Mouse (Mus musculus) lung, embryonic 14.5 days (tissue): ENCODE measurements around the gene Tpst1. TPM values are rescaled to one million over a fixed set of nuclear protein-coding genes. Genes with fewer than 3 reads are reported as not detected.

ENCODE experiments used
- ATAC-seq: fragments of 200-750 bp; cut with Nextera tagmentation; 2 replicates; pipeline ENCODE4 v1.8.0; 2017; ENCODE audit warnings: mild to moderate bottlenecking, moderate TSS enrichment, moderate library complexity; ENCODE audit not compliant: insufficient read depth
- DNase-seq: peaks from one replicate; pipeline ENCODE4 v3.0.0-alpha.2; 2015
- H3K27ac ChIP-seq: fragments of 300-500 bp; sonication (generic); 2 replicates; pipeline ENCODE4 v1.5.1; 2014; ENCODE audit warnings: low read depth, mild to moderate bottlenecking, moderate library complexity
- H3K27me3 ChIP-seq: fragments of 300-500 bp; sonication (generic); 2 replicates; pipeline ENCODE4 v1.6.1; 2014; ENCODE audit warnings: low read length, control low read depth; ENCODE audit not compliant: insufficient read depth
- H3K36me3 ChIP-seq: fragments of 300-500 bp; sonication (generic); 2 replicates; pipeline ENCODE4 v1.6.1; 2014; ENCODE audit warnings: control low read depth; ENCODE audit not compliant: insufficient read depth
- H3K4me1 ChIP-seq: fragments of 300-500 bp; sonication (generic); 2 replicates; pipeline ENCODE4 v1.6.1; 2014; ENCODE audit warnings: antibody characterized with exemption, control low read depth; ENCODE audit not compliant: insufficient read depth
- H3K4me2 ChIP-seq: fragments of 300-500 bp; sonication (generic); 2 replicates; pipeline ENCODE4 v1.6.1; 2014; ENCODE audit warnings: mild to moderate bottlenecking
- H3K4me3 ChIP-seq: fragments of 300-500 bp; sonication (generic); 2 replicates; pipeline ENCODE4 v1.5.1; 2014; ENCODE audit warnings: low read depth, low read length
- H3K9ac ChIP-seq: fragments of 300-500 bp; sonication (generic); 2 replicates; pipeline ENCODE4 v1.6.1; 2014
- H3K9me3 ChIP-seq: fragments of 300-500 bp; sonication (generic); 2 replicates; pipeline ENCODE4 v1.6.1; 2016; ENCODE audit warnings: low read depth, low read length, control low read depth
- CTCF ChIP-seq: IDR thresholded peaks from 2 replicates; pipeline ENCODE4 v1.5.1; 2016; ENCODE audit warnings: antibody characterized with exemption, low read depth
- WGBS: fragments of 180-500 bp; shearing (Covaris S2); extraction: QIAGEN DNeasy Blood & Tissue Kit; methylation state at CpG from one replicate; pipeline ENCODE4 v1.1.7; 2014; 5-methylcytosine and 5-hydroxymethylcytosine counted together
- polyA plus RNA-seq: library from polyadenylated mRNA; unstranded; fragments of >200 nt; fragmentation: Nextera tagmentation; extraction: Ambion mirVana; gene quantifications from 2 replicates; pipeline ENCODE4 v1.2.1, GENCODE M21; 2014

Gene Tpst1
- polyA plus RNA-seq, 1 experiment from 2014 or later: 76.1 TPM

DNA sequence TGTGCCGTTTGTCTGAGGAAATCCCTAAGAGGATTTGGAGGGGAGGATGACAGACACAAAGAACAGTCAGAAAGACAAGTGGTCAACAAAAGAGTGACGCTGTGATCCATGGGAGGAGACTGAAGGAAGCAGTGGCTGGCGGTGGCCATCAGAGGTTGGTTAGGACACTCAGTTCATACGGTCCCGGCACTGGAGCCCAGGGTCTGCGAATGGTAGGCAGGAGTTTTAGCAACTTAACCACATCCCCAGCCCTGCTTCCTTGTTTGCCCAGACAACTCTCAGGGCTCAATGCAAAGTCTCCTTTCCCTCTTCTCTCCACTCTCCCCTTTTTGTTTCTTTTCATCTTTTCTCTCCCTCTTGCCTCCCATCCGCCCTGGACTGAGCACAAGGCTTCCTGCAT, 27.0 kb upstream of the Tpst1 start:
- 85% methylated on average over 7 of the region's 7 CpGs for WGBS
- Histone ChIP-seq H3K27ac (no peak overlapping the region), H3K9ac (no peak overlapping the region), H3K4me2 (no peak overlapping the region), H3K36me3 (peaks cover 71% of the 10 kb centered on the region), H3K9me3 (no peaks in the 10 kb centered on the region), H3K4me1 (no peaks in the 10 kb centered on the region), H3K4me3 (no peak overlapping the region), H3K27me3 (no peaks in the 10 kb centered on the region)
- ATAC-seq (no peak), DNase-seq (no peak)
- no peak for TF ChIP-seq CTCF

DNA sequence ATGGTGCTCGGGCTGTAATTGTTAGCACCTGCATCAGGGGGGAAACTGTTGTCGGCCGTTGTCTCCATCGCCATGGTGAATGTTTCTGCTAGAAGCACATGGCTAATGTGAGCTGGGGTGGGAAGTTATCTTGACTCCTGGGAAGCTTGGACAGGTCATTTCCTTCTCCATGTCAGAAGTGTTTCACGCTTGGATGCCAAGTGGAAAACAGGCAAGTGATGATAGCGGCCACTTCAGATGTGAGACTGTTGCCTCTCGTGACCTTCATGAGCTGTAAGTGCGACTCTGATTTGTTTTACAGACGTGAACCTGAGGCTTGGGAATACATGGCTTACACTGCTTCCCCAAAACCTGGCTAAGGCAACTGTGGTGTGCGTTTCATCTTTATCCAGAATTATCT, 26.5 kb upstream of the Tpst1 start:
- no peak overlapping the region for H3K27ac ChIP-seq
- H3K9me3 ChIP-seq: no peaks in the 10 kb centered on the region
- peaks cover 71% of the 10 kb centered on the region for H3K36me3 ChIP-seq
- H3K4me2 ChIP-seq: no peak overlapping the region
- no peak overlapping the region for H3K4me3 ChIP-seq
- H3K9ac ChIP-seq: no peak overlapping the region
- DNase-seq: no peak
- H3K27me3 ChIP-seq: no peaks in the 10 kb centered on the region
- 80% methylated on average over 10 of the region's 10 CpGs for WGBS
- no peak for TF ChIP-seq CTCF
- H3K4me1 ChIP-seq: no peaks in the 10 kb centered on the region
- no peak for ATAC-seq

DNA sequence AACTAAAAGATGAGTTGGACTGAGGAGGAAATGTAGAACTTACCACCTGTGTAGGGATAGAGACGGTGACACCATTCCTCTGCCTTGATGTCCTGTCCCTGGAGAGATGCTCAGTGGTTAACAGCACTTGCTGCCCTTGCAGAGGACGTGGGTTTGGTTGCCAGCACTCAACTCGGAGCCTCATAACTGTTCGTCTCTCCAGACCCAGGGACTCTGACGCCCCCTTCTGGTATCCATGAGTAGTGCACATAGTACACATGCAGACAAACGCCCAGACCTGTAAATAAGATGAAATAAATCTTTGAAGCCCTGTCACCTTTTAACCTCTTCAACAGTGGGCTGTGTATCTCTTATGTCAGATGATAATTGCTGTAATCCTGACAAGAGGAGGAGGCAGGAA, 26.1 kb upstream of the Tpst1 start:
- DNase-seq (no peak), ATAC-seq (no peak)
- Histone ChIP-seq H3K4me3 (no peak overlapping the region), H3K27me3 (no peaks in the 10 kb centered on the region), H3K9ac (no peak overlapping the region), H3K36me3 (peaks cover 69% of the 10 kb centered on the region), H3K27ac (no peak overlapping the region), H3K4me1 (no peaks in the 10 kb centered on the region), H3K4me2 (no peak overlapping the region), H3K9me3 (no peaks in the 10 kb centered on the region)
- TF ChIP-seq CTCF: peak; percentile 50
- 73% methylated on average over 6 of the region's 6 CpGs for whole genome bisulfite sequencing

DNA sequence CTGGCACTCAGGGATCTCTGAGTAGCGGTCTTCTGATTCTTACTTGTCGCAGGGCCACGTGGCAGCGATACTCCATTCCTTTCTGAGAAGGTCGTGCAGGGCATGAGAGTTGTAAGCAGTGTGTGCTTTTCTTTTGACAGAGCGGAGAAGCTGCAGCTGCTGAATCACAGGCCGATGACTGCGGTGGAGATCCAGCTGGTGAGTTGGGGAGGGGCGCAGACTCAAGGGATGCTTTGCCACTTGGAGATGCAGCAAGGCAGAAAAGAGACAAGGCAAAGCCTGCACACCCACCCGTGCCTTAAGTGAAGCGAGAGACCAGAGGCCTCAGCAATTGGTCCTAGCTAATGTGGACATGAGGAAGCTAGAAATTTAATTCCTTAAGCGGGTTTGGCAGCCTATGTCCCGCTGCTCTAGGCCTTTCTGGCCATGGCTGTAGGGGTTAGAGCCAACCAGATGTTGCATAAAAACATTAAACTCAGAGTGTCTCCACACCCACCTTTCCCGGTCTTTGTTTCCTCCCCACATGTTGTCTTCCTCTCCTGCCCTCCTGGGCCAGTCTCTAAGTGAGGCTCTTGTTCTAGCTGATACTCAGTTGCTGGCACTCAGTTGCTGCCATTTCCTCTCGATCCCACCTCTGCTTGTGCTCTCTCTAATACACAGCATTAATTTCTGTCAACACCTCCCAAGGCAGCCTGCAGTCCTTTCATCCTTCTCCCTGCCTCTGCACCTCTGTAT, 24.2 kb upstream of the Tpst1 start:
- Histone ChIP-seq H3K4me3 (no peak overlapping the region), H3K27ac (0 out of 2 replicates have a peak overlapping the region, but pooled peaks have one; percentile 24), H3K36me3 (peaks cover 60% of the 10 kb centered on the region), H3K4me2 (no peak overlapping the region), H3K9me3 (no peaks in the 10 kb centered on the region), H3K4me1 (no peaks in the 10 kb centered on the region), H3K9ac (no peak overlapping the region), H3K27me3 (no peaks in the 10 kb centered on the region)
- DNase-seq (peak; percentile 45), ATAC-seq (no peak)
- TF ChIP-seq CTCF: no peak
- WGBS: 54% methylated on average over 15 of the region's 15 CpGs

DNA sequence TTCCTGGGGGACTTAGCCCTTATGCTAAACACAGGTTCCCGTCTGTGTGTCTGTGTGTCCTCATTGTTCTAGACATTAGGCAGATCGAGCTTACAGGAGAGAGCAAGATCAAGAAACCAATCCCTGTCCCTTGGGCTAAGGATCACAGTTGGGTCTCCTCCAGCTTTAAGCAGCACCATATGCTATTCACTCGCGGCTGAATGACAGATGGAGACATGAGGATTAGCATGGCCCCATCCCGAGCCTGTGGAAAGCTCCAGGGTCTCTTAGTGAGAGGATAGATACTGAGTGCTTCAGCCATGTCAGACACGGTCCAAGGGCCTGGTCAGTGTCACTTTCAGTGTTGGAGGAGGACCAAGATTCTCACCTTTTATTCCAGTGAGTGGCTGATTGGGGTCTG, 22.7 kb upstream of the Tpst1 start:
- H3K27me3 ChIP-seq: no peaks in the 10 kb centered on the region
- H3K9me3 ChIP-seq: no peaks in the 10 kb centered on the region
- no peak overlapping the region for H3K9ac ChIP-seq
- H3K4me1 ChIP-seq: no peaks in the 10 kb centered on the region
- H3K36me3 ChIP-seq: peaks cover 52% of the 10 kb centered on the region
- TF ChIP-seq CTCF: no peak
- H3K4me2 ChIP-seq: no peak overlapping the region
- 66% methylated on average over 6 of the region's 6 CpGs for WGBS
- H3K4me3 ChIP-seq: no peak overlapping the region
- no peak for DNase-seq
- ATAC-seq: no peak
- no peak overlapping the region for H3K27ac ChIP-seq

DNA sequence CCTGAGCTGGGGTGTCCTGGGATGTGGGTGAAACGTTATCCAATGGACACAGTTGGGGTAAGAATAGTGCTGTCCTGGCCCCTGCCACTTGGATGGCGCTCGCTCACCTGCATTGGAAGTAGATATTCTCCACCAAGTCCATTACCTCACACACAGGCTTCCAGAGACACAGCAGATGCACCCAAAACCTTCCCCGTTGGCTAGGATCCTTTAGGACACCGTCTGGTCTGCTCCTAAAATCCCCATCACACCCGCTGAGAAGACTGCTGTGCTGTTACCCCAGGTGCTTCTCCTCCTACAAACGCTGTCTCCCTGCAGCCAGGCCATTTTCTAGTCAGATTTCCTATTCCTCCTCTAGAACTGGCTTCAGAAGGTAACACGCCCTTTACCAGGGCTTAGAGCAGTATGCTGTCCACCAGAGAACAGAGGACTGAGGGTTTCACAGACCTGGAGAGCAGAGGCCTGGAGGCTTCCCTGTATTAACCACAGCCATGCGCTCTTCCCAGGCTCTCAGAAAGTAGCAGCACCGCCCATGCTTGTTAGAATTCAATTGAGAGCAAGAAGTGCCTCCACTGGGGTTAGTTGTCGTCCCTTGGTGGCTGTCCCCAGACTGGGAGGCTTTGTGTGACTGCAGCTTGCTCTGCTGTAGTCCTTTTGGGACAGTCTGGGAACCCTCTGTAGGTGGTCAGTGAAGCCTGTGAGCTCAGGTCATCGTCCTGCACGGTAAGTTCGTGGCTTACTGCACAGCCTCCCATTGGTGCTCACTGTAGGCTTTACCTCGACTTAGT, 21.9 kb upstream of the Tpst1 start:
- no peaks in the 10 kb centered on the region for H3K9me3 ChIP-seq
- no peak overlapping the region for H3K4me3 ChIP-seq
- H3K36me3 ChIP-seq: peaks cover 50% of the 10 kb centered on the region
- ATAC-seq (no peak), DNase-seq (no peak)
- H3K9ac ChIP-seq: no peak overlapping the region
- H3K4me1 ChIP-seq: no peaks in the 10 kb centered on the region
- TF ChIP-seq CTCF: no peak
- no peak overlapping the region for H3K4me2 ChIP-seq
- 86% methylated on average over 15 of the region's 15 CpGs for WGBS
- H3K27me3 ChIP-seq: no peaks in the 10 kb centered on the region
- H3K27ac ChIP-seq: no peak overlapping the region

DNA sequence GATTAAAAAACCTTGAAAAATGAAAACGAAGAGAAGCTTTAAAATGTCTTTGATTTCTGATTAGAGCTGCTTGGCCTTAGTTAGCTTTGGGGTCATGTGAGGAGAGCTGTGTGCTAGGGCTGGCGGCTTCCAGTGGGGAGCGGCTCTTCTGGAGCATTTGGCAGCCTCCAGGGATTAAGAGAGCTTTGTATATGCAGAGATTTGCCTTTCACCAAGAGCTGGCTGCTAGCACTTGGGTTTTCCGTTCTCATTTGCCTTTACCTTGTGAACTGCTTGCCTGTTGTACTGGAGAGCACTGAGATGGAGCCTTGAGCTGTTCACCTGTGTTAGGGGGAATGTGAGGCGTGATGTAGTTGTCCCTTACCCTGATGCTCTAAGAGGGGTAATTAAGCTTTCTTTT, 20.6 kb upstream of the Tpst1 start:
- no peak for TF ChIP-seq CTCF
- H3K27ac ChIP-seq: no peak overlapping the region
- no peak for DNase-seq
- H3K27me3 ChIP-seq: no peaks in the 10 kb centered on the region
- no peak overlapping the region for H3K4me3 ChIP-seq
- H3K9me3 ChIP-seq: no peaks in the 10 kb centered on the region
- no peak for ATAC-seq
- peaks cover 40% of the 10 kb centered on the region for H3K36me3 ChIP-seq
- H3K4me2 ChIP-seq: no peak overlapping the region
- no peaks in the 10 kb centered on the region for H3K4me1 ChIP-seq
- 84% methylated on average over 5 of the region's 5 CpGs for WGBS
- H3K9ac ChIP-seq: no peak overlapping the region
